Mouse (Mus musculus): Measurements from ENCODE around the gene Thsd1.

DNA sequence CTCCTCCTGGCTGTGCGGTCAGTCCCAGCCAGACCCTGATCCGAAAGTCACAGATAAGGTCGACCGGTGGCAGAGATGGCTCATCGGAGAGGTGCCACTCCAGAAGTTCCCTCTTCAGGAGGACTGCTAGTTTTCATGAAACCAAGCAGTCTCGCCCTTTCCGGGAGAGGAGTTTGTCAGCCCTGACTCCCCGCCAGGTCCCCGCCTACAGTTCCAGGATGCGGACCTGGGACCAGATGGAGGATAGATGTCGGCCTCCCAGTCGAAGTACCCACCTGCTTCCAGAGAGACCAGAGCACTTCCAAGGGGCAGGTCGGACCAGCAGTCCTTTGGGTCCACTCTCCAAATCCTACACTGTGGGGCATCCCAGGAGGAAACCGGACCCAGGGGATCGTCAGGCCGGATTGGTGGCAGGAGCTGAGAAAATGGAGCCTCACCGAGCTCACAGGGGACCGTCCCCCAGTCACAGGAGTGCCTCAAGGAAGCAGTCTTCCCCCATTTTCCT, 31.9 kb downstream of the Thsd1 start:
- TF ChIP-seq CTCF (IDR thresholded peaks at IDR 0.05; ENCODE audit: control insufficient read depth, insufficient read depth, insufficient replicate concordance, low read depth, low read length) (no peak), POLR2A (IDR thresholded peaks at IDR 0.05; ENCODE audit: control insufficient read depth, low read depth, low read length) (no peak)

All from testis, adult 2 months (tissue).